Mouse (Mus musculus) embryonic facial prominence, embryonic 10.5 days (tissue): Measurements from ENCODE around the gene Asic2. TPM values are rescaled to one million over a fixed set of nuclear protein-coding genes. Genes with fewer than 3 reads are reported as not detected.

Source experiments
- DNase-seq: peaks from one replicate; pipeline ENCODE4 v3.0.0-alpha.2; 2017; ENCODE audit warnings: low spot score
- H3K27ac ChIP-seq: fragments of 300-500 bp; sonication (generic); replicated peaks from 2 replicates; pipeline ENCODE4 v1.5.1; 2016; ENCODE audit warnings: mild to moderate bottlenecking
- H3K27me3 ChIP-seq: fragments of 300-500 bp; sonication (generic); replicated peaks from 2 replicates; pipeline ENCODE4 v1.6.1; 2016; ENCODE audit warnings: low read depth, mild to moderate bottlenecking; ENCODE audit not compliant: poor library complexity, severe bottlenecking
- H3K36me3 ChIP-seq: fragments of 300-500 bp; sonication (generic); replicated peaks from 2 replicates; pipeline ENCODE4 v1.6.1; 2016; ENCODE audit warnings: mild to moderate bottlenecking, moderate library complexity
- H3K4me1 ChIP-seq: fragments of 300-500 bp; sonication (generic); 2 replicates; pipeline ENCODE4 v1.6.1; 2016
- H3K4me3 ChIP-seq: fragments of 300-500 bp; sonication (generic); 2 replicates; pipeline ENCODE4 v1.5.1; 2016; ENCODE audit warnings: mild to moderate bottlenecking, moderate library complexity
- H3K9me3 ChIP-seq: fragments of 300-500 bp; sonication (generic); 2 replicates; pipeline ENCODE4 v1.6.1; 2016; ENCODE audit warnings: mild to moderate bottlenecking
- WGBS: fragments of 180-500 bp; shearing (Covaris S2); methylation state at CpG from one replicate; pipeline ENCODE4 v1.1.7; 2016; 5-methylcytosine and 5-hydroxymethylcytosine counted together
- polyA plus RNA-seq: library from polyadenylated mRNA; unstranded; fragments of >200 nt; fragmentation: Nextera tagmentation; extraction: Ambion mirVana; gene quantifications from 2 replicates; pipeline ENCODE4 v1.2.1, GENCODE M21; 2016

Asic2 gene
- polyA plus RNA-seq, 1 experiment from 2014 or later = 0.66 TPM

GRCm38 (mm10) chr11:81192155-81192554 is 776.1 kb downstream of the Asic2 start:
- Histone ChIP-seq H3K36me3 (no peaks in the 10 kb centered on the region), H3K4me1 (no peaks in the 10 kb centered on the region), H3K9me3 (no peaks in the 10 kb centered on the region), H3K27ac (no peak overlapping the region), H3K27me3 (no peaks in the 10 kb centered on the region), H3K4me3 (no peak overlapping the region)
- no peak for DNase-seq
- 80% methylated on average over 4 of the region's 4 CpGs for WGBS

GRCm38 (mm10) chr11:81189103-81189502 is 779.2 kb downstream of the Asic2 start:
- Histone ChIP-seq H3K4me1 (no peaks in the 10 kb centered on the region), H3K27me3 (no peaks in the 10 kb centered on the region), H3K4me3 (no peak overlapping the region), H3K9me3 (no peaks in the 10 kb centered on the region), H3K36me3 (no peaks in the 10 kb centered on the region), H3K27ac (no peak overlapping the region)
- no peak for DNase-seq
- WGBS = 95% methylated on average over 6 of the region's 6 CpGs

- DNase-seq = no peak
- WGBS = 88% methylated on average over 3 of the region's 3 CpGs
Measured at GRCm38 (mm10) chr11:81187851-81188250, 780.4 kb downstream of the Asic2 start.

GRCm38 (mm10) chr11:81184721-81185120 is 783.5 kb downstream of the Asic2 start:
- 70% methylated on average over 7 of the region's 7 CpGs for WGBS
- Histone ChIP-seq H3K27ac (no peak overlapping the region), H3K9me3 (no peaks in the 10 kb centered on the region), H3K4me1 (no peaks in the 10 kb centered on the region), H3K27me3 (no peaks in the 10 kb centered on the region), H3K36me3 (no peaks in the 10 kb centered on the region), H3K4me3 (no peak overlapping the region)
- DNase-seq = no peak

More at GRCm38 (mm10) chr11:81187851-81188250, 780.4 kb downstream of the Asic2 start:
- Histone ChIP-seq H3K4me1 (no peaks in the 10 kb centered on the region), H3K36me3 (no peaks in the 10 kb centered on the region), H3K9me3 (no peaks in the 10 kb centered on the region), H3K27ac (no peak overlapping the region), H3K4me3 (no peak overlapping the region), H3K27me3 (no peaks in the 10 kb centered on the region)

GRCm38 (mm10) chr11:81164890-81165289 is 803.4 kb downstream of the Asic2 start:
- 84% methylated on average over 2 of the region's 2 CpGs for WGBS
- H3K27ac ChIP-seq = no peak overlapping the region
- 0 out of 2 replicates have a peak, but pooled peaks cover 9% of the 10 kb centered on the region for H3K9me3 ChIP-seq
- no peaks in the 10 kb centered on the region for H3K4me1 ChIP-seq
- no peaks in the 10 kb centered on the region for H3K27me3 ChIP-seq
- H3K4me3 ChIP-seq = no peak overlapping the region
- DNase-seq = no peak
- no peaks in the 10 kb centered on the region for H3K36me3 ChIP-seq

GRCm38 (mm10) chr11:81163056-81163455 is 805.2 kb downstream of the Asic2 start:
- 0 out of 2 replicates have a peak, but pooled peaks cover 9% of the 10 kb centered on the region for H3K9me3 ChIP-seq
- no peaks in the 10 kb centered on the region for H3K4me1 ChIP-seq
- H3K27me3 ChIP-seq = no peaks in the 10 kb centered on the region
- H3K4me3 ChIP-seq = no peak overlapping the region
- H3K27ac ChIP-seq = no peak overlapping the region
- WGBS = 62% methylated on average over 4 of the region's 4 CpGs
- no peak for DNase-seq
- no peaks in the 10 kb centered on the region for H3K36me3 ChIP-seq

GRCm38 (mm10) chr11:81153841-81154240 is 814.4 kb downstream of the Asic2 start:
- WGBS = 16% methylated on average over 13 of the region's 13 CpGs
- no peak for DNase-seq
- no peaks in the 10 kb centered on the region for H3K36me3 ChIP-seq
- peaks cover 27% of the 10 kb centered on the region for H3K4me1 ChIP-seq
- peaks cover 75% of the 10 kb centered on the region for H3K27me3 ChIP-seq
- no peaks in the 10 kb centered on the region for H3K9me3 ChIP-seq
- H3K27ac ChIP-seq = no peak overlapping the region
- H3K4me3 ChIP-seq = peak overlapping the region; percentile 72

- Histone ChIP-seq H3K9me3 (no peaks in the 10 kb centered on the region), H3K36me3 (no peaks in the 10 kb centered on the region), H3K4me3 (peak overlapping the region; percentile 72), H3K27ac (no peak overlapping the region; the same call in 1 of the 2 replicates), H3K4me1 (peaks cover 28% of the 10 kb centered on the region), H3K27me3 (peaks cover 81% of the 10 kb centered on the region)
- under 1% methylated on average over 57 of the region's 57 CpGs for WGBS
- DNase-seq = peak; percentile 73
Measured at GRCm38 (mm10) chr11:81153161-81153840, 815.0 kb downstream of the Asic2 start.

- peak; percentile 75 for DNase-seq
- peaks cover 82% of the 10 kb centered on the region for H3K27me3 ChIP-seq
- WGBS = under 1% methylated on average over 55 of the region's 55 CpGs
- peak overlapping the region; percentile 57 for H3K27ac ChIP-seq
- peak overlapping the region; percentile 72 for H3K4me3 ChIP-seq
- H3K9me3 ChIP-seq = no peaks in the 10 kb centered on the region
- H3K4me1 ChIP-seq = peaks cover 29% of the 10 kb centered on the region
- H3K36me3 ChIP-seq = no peaks in the 10 kb centered on the region
Measured at GRCm38 (mm10) chr11:81152460-81153160, 815.6 kb downstream of the Asic2 start.

GRCm38 (mm10) chr11:81152021-81152385 is 816.3 kb downstream of the Asic2 start:
- DNase-seq = peak; percentile 79
- peak overlapping the region; percentile 57 for H3K27ac ChIP-seq
- H3K9me3 ChIP-seq = no peaks in the 10 kb centered on the region
- whole genome bisulfite sequencing = under 1% methylated on average over 42 of the region's 42 CpGs
- peaks cover 29% of the 10 kb centered on the region for H3K4me1 ChIP-seq
- H3K4me3 ChIP-seq = peak overlapping the region; percentile 72
- peaks cover 82% of the 10 kb centered on the region for H3K27me3 ChIP-seq
- H3K36me3 ChIP-seq = no peaks in the 10 kb centered on the region

- Histone ChIP-seq H3K27me3 (peaks cover 78% of the 10 kb centered on the region), H3K27ac (peak overlapping the region; percentile 57; the same call in 1 of the 2 replicates), H3K36me3 (no peaks in the 10 kb centered on the region), H3K9me3 (no peaks in the 10 kb centered on the region), H3K4me1 (peaks cover 29% of the 10 kb centered on the region), H3K4me3 (peak overlapping the region; percentile 72)
- 7% methylated on average over 36 of the region's 36 CpGs for WGBS
- DNase-seq = peak; percentile 54
Measured at GRCm38 (mm10) chr11:81151286-81152020, 816.8 kb downstream of the Asic2 start.

- Histone ChIP-seq H3K36me3 (no peaks in the 10 kb centered on the region), H3K27ac (no peak overlapping the region), H3K9me3 (no peaks in the 10 kb centered on the region), H3K4me1 (peaks cover 29% of the 10 kb centered on the region), H3K4me3 (no peak overlapping the region), H3K27me3 (peaks cover 70% of the 10 kb centered on the region)
- 79% methylated on average over 8 of the region's 8 CpGs for WGBS
- no peak for DNase-seq
Measured at GRCm38 (mm10) chr11:81150621-81151020, 817.6 kb downstream of the Asic2 start.
